Mouse (Mus musculus): ENCODE measurements at regions not wholly inside any gene's neighbourhood (a gene's known extent, or its start where the extent isn't known, plus 50 kb on each side); places are given as distances from the start of the nearest gene placed in this dataset.

GRCm38 (mm10) chr13:112153681-112154127 lies 134.5 kb upstream of the Ankrd55 start:
- TF ChIP-seq CTCF (IDR thresholded peaks at IDR 0.05; ENCODE audit: low read depth, low read length) = no peak
- TF ChIP-seq EP300 (IDR thresholded peaks at IDR 0.05; ENCODE audit: insufficient read depth, low read depth, low read length) = no peak
- TF ChIP-seq POLR2A (IDR thresholded peaks at IDR 0.05; ENCODE audit: insufficient read depth, low read length) = no peak

Measured in ES-Bruce4 (cell line).